Mouse (Mus musculus) E14TG2a.4 (cell line): ENCODE measurements around the gene 9630041A04Rik.

Experiments used
- H3K27me3 ChIP-seq: 2 replicates; pipeline ENCODE4 v1.6.1; 2014; ENCODE audit warnings: low read length, control low read depth; ENCODE audit not compliant: insufficient read depth
- H3K36me3 ChIP-seq: 2 replicates; pipeline ENCODE4 v1.6.1; 2014; ENCODE audit warnings: low read length, control low read depth; ENCODE audit not compliant: insufficient read depth
- H3K4me1 ChIP-seq: replicated peaks from 2 replicates; pipeline ENCODE4 v1.6.1; 2014; ENCODE audit warnings: low read depth, low read length, control low read depth
- H3K4me3 ChIP-seq: replicated peaks from 2 replicates; pipeline ENCODE4 v1.5.1; 2014; ENCODE audit warnings: mild to moderate bottlenecking, low read length
- H3K9me3 ChIP-seq: 2 replicates; pipeline ENCODE4 v1.6.1; 2014; ENCODE audit warnings: low read length, control low read depth
- CTCF ChIP-seq: conservative IDR thresholded peaks from 2 replicates; pipeline ENCODE4 v1.5.1; 2014; ENCODE audit warnings: low read length
- NANOG ChIP-seq: IDR thresholded peaks from 2 replicates; pipeline ENCODE4 v1.6.1; 2014; ENCODE audit warnings: borderline replicate concordance, low read length, mixed read lengths
- POU5F1 ChIP-seq: IDR thresholded peaks from 2 replicates; pipeline ENCODE4 v1.6.1; 2014; ENCODE audit warnings: low read length, borderline replicate concordance

9630041A04Rik gene

DNA sequence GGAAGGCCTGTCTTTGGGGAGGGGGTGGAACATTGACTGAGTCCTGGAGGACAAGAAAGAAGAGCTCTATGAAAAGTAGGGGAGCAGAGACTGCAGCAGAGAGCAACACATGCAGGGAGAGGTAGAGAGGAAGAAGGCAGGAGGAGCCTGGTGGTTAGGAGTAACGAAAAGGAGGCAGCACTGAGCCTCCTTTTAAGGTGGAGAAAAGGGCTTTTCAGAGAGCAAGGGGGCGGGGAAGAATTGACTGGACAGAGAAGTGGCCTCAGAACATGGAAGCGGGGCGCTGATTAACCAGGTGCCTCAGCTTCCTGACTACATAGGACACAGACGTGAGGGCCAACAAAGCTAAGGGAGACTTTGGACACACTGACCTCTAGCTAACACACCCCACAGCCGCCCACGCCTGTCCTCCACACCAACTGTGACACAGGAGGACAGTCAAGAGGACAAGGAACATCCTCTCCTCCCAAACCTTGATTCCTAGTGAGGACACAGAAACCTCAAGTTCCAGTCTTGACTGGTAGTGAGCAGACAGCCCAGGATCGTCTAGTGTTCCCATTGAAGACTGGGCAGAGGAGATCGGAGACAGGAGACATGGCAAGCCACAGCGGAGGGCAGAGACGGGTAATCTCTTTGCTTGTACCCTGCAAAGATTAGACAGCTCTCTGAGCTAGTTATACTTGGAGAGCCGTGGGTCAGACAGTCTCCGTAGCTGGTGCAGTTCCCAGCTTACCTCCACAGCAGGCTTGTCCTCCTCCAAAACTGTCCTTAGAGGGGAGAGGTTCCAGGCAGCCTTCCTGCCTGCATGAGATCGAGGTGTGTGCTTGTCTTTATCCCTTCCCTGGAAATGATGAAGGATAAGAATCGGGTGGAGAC is at the start of gene 9630041A04Rik:
Gene 9630041A04Rik (plus strand): TSS at position 246 of the 876 bp plus-strand sequence.
- Histone ChIP-seq H3K4me1 (no peaks in the 10 kb centered on the region), H3K4me3 (no peak within 1 kb of the TSS), H3K36me3 (no peaks in the 10 kb centered on the region)

GRCm38 (mm10) chr9:101823896-101824295 is 37.7 kb upstream of the 9630041A04Rik start:
- Histone ChIP-seq H3K36me3 (no peaks in the 10 kb centered on the region), H3K27me3 (no peaks in the 10 kb centered on the region), H3K4me1 (no peaks in the 10 kb centered on the region), H3K4me3 (no peak overlapping the region), H3K9me3 (no peaks in the 10 kb centered on the region)
- TF ChIP-seq POU5F1 (no peak), CTCF (no peak), NANOG (no peak)

More for the DNA sequence above, at the start of gene 9630041A04Rik:
- TF ChIP-seq NANOG (no peak), CTCF (no peak), POU5F1 (no peak)
- Histone ChIP-seq H3K9me3 (peaks cover 4% of the 10 kb centered on the region), H3K27me3 (peaks cover 3% of the 10 kb centered on the region; the same call in 1 of the 2 replicates)

- H3K9me3 ChIP-seq: no peaks in the 10 kb centered on the region
- TF ChIP-seq CTCF: no peak
- TF ChIP-seq NANOG: no peak
- no peak for TF ChIP-seq POU5F1
- no peaks in the 10 kb centered on the region for H3K4me1 ChIP-seq
- H3K36me3 ChIP-seq: no peaks in the 10 kb centered on the region
- H3K27me3 ChIP-seq: no peaks in the 10 kb centered on the region
- no peak overlapping the region for H3K4me3 ChIP-seq
Observed at GRCm38 (mm10) chr9:101825626-101826025, 36.0 kb upstream of the 9630041A04Rik start.

DNA sequence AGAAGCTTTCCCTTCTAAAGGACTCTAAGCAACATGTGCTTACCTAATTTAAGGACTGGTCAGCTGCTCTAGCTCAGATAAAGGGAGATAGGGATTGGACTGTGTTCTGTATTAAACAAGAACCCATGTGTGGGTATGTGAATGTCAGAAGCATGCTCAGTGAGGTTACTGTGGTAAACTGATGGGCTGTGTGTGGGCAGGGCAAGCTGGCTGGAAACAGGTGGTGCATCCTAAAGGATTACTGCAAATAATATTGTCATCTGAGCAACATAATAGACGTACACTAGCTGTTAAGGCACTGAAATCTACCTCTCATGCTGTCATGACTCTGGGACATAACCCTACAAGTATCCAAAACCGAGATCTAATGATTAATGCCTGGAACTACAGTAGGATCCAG is 28.0 kb upstream of the 9630041A04Rik start:
- TF ChIP-seq CTCF (no peak), POU5F1 (no peak), NANOG (no peak)
- H3K27me3 ChIP-seq: no peaks in the 10 kb centered on the region
- H3K4me1 ChIP-seq: no peaks in the 10 kb centered on the region
- no peaks in the 10 kb centered on the region for H3K36me3 ChIP-seq
- H3K9me3 ChIP-seq: no peaks in the 10 kb centered on the region; the same call in 1 of the 2 replicates
- H3K4me3 ChIP-seq: no peak overlapping the region

DNA sequence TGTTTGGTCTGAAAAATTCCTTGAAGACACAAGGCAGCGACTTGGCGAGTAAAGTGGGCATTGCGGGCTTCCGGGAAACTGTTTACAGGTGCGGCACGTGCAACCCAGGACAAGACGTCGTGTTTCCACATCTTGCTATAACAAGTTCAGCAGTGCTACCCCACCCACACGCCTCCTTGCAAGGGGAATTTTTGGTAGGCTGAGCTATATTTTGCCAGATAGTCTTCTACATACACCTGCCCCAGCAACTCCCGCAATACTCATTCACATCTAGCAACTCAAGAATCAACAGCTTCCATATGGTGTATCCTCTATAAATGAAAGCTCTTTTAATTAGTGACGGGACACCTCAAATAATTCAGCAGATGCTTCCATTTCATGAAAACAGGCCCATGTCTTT is 20.5 kb upstream of the 9630041A04Rik start:
- H3K9me3 ChIP-seq: no peaks in the 10 kb centered on the region
- no peak overlapping the region for H3K4me3 ChIP-seq
- H3K36me3 ChIP-seq: no peaks in the 10 kb centered on the region
- no peaks in the 10 kb centered on the region for H3K4me1 ChIP-seq
- TF ChIP-seq NANOG: no peak
- TF ChIP-seq CTCF: no peak
- H3K27me3 ChIP-seq: no peaks in the 10 kb centered on the region

- Histone ChIP-seq H3K4me1 (no peaks in the 10 kb centered on the region), H3K9me3 (no peaks in the 10 kb centered on the region), H3K36me3 (no peaks in the 10 kb centered on the region), H3K4me3 (no peak overlapping the region), H3K27me3 (no peaks in the 10 kb centered on the region)
- TF ChIP-seq POU5F1 (no peak), NANOG (no peak), CTCF (no peak)
Observed at GRCm38 (mm10) chr9:101843893-101844292, 17.7 kb upstream of the 9630041A04Rik start.

DNA sequence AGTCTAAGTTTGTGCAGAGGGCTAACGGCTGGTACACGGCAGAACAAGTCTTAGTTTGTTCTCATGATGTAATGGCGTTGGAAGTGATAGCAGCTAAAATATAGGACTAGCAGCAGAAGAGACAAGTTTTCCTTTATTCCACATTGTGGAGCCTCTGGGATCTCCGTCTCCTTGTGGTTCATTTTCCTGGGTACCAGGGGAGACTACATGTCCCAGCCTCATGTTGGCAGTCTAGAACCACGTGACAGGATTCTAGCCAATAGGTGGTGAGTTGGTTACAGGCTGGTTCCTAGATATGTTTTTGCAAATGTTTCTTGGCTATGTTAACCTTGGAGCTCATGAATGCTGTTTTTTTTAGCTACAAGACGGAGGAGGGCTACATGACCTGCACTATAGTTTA is 15.9 kb upstream of the 9630041A04Rik start:
- no peaks in the 10 kb centered on the region for H3K27me3 ChIP-seq
- no peaks in the 10 kb centered on the region for H3K4me1 ChIP-seq
- H3K36me3 ChIP-seq: no peaks in the 10 kb centered on the region
- no peak overlapping the region for H3K4me3 ChIP-seq
- no peaks in the 10 kb centered on the region for H3K9me3 ChIP-seq
- TF ChIP-seq POU5F1 (no peak), CTCF (no peak), NANOG (no peak)

- Histone ChIP-seq H3K4me1 (no peaks in the 10 kb centered on the region), H3K4me3 (no peak overlapping the region), H3K36me3 (no peaks in the 10 kb centered on the region), H3K9me3 (peaks cover 4% of the 10 kb centered on the region), H3K27me3 (peaks cover 3% of the 10 kb centered on the region; the same call in 1 of the 2 replicates)
- TF ChIP-seq CTCF (no peak), NANOG (no peak), POU5F1 (no peak)
Observed at GRCm38 (mm10) chr9:101862481-101863065, 932 bp downstream of the 9630041A04Rik start.
